Mouse (Mus musculus) kidney, embryonic 16.5 days (tissue): ENCODE results near the gene Bach2. TPM values are rescaled to one million over a fixed set of nuclear protein-coding genes. Genes with fewer than 3 reads are reported as not detected.

Source experiments
- ATAC-seq: fragments of 200-750 bp; cut with Nextera tagmentation; 2 replicates; pipeline ENCODE4 v1.8.0; 2017; ENCODE audit warnings: moderate TSS enrichment; ENCODE audit not compliant: low FRiP score, low TSS enrichment
- H3K27ac ChIP-seq: fragments of 300-500 bp; sonication (generic); 2 replicates; pipeline ENCODE4 v1.5.1; 2014; ENCODE audit warnings: low read length
- H3K27me3 ChIP-seq: fragments of 300-500 bp; sonication (generic); 2 replicates; pipeline ENCODE4 v1.6.1; 2014; ENCODE audit warnings: low read length, control low read depth, mixed read lengths; ENCODE audit not compliant: insufficient read depth
- H3K36me3 ChIP-seq: fragments of 300-500 bp; sonication (generic); 2 replicates; pipeline ENCODE4 v1.6.1; 2014; ENCODE audit warnings: low read length, control low read depth, mixed read lengths; ENCODE audit not compliant: insufficient read depth
- H3K4me1 ChIP-seq: fragments of 300-500 bp; sonication (generic); 2 replicates; pipeline ENCODE4 v1.6.1; 2014; ENCODE audit warnings: low read length, control low read depth, mixed read lengths; ENCODE audit not compliant: insufficient read depth
- H3K4me2 ChIP-seq: fragments of 300-500 bp; sonication (generic); replicated peaks from 2 replicates; pipeline ENCODE4 v1.6.1; 2014; ENCODE audit warnings: low read depth, low read length
- H3K4me3 ChIP-seq: fragments of 300-500 bp; sonication (generic); 2 replicates; pipeline ENCODE4 v1.5.1; 2014; ENCODE audit warnings: mild to moderate bottlenecking, low read length
- H3K9ac ChIP-seq: fragments of 300-500 bp; sonication (generic); replicated peaks from 2 replicates; pipeline ENCODE4 v1.6.1; 2014; ENCODE audit warnings: low read length
- H3K9me3 ChIP-seq: fragments of 300-500 bp; sonication (generic); 2 replicates; pipeline ENCODE4 v1.6.1; 2016; ENCODE audit warnings: low read length, control low read depth
- WGBS: fragments of 180-500 bp; shearing (Covaris S2); extraction: QIAGEN DNeasy Blood & Tissue Kit; methylation state at CpG from one replicate; pipeline ENCODE4 v1.1.7; 2014; 5-methylcytosine and 5-hydroxymethylcytosine counted together
- polyA plus RNA-seq: library from polyadenylated mRNA; unstranded; fragments of >200 nt; fragmentation: Nextera tagmentation; extraction: Ambion mirVana; gene quantifications from 2 replicates; pipeline ENCODE4 v1.2.1, GENCODE M21; 2015

The Bach2 gene
- polyA plus RNA-seq, 1 experiment from 2014 or later, result 7.9 TPM

DNA sequence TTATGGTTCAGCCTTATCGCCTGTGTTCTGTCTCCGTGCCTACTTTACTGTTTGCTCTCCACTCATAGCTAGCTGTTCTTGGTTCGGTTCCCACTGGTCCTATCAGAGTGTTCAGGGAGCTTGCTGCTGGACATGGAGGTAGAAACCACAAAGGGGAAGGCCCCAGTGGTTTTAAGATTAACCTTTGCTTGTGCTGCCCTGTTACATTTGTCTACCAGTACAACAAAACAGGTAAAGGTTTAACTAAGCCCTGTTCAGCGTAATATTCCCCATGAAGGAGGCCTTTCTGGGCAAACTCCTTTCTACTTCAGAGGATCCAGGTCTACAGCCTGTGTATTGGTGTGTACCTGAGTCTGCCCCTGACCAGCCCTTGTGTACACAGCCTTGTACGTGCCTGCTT, 164.9 kb downstream of the Bach2 start:
- no peak for ATAC-seq
- 88% methylated on average over 5 of the region's 5 CpGs for WGBS
- Histone ChIP-seq H3K9ac (no peak overlapping the region), H3K36me3 (no peaks in the 10 kb centered on the region), H3K4me1 (0 out of 2 replicates have a peak, but pooled peaks cover 3% of the 10 kb centered on the region), H3K27me3 (no peaks in the 10 kb centered on the region), H3K27ac (no peak overlapping the region), H3K4me2 (no peak overlapping the region), H3K9me3 (no peaks in the 10 kb centered on the region), H3K4me3 (no peak overlapping the region)

DNA sequence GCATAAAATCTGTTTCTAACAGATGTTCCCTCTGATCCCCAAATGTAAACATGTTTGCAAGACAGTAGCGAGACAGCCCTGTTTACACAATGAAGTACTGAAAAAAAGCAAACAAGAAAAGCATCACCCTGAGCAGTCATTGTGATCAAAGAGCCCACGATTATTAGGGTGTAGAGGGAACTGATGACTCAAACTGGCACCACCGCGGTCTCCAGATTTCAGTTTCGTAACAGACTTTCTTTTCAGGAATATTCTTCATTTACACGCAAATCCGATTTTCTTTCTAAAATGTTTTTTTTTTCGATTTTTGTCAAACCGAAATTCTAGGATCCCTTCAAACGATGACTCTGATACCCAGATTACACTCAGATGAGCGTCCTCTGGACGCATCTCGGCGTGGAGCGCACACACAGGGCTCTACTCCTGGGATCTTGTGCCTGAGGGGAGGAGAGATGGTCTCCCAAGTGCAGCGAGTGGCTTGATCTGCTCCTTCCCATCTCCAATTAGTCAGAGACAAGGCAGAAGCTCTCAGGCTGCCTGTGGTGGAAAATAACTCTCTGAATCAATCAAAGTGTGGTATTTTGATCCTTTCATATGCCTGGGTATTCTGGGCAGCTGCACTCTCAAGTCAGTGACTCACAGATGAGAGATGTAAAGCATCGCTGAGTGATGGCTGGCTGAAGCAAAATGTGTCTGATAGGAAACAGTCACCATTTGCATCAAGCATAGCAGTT, 166.7 kb downstream of the Bach2 start:
- no peak for ATAC-seq
- Histone ChIP-seq H3K4me1 (0 out of 2 replicates have a peak, but pooled peaks cover 4% of the 10 kb centered on the region), H3K9ac (no peak overlapping the region), H3K27ac (no peak overlapping the region), H3K9me3 (no peaks in the 10 kb centered on the region), H3K4me2 (no peak overlapping the region), H3K4me3 (no peak overlapping the region), H3K36me3 (no peaks in the 10 kb centered on the region), H3K27me3 (no peaks in the 10 kb centered on the region)
- whole genome bisulfite sequencing, result 81% methylated on average over 17 of the region's 17 CpGs

DNA sequence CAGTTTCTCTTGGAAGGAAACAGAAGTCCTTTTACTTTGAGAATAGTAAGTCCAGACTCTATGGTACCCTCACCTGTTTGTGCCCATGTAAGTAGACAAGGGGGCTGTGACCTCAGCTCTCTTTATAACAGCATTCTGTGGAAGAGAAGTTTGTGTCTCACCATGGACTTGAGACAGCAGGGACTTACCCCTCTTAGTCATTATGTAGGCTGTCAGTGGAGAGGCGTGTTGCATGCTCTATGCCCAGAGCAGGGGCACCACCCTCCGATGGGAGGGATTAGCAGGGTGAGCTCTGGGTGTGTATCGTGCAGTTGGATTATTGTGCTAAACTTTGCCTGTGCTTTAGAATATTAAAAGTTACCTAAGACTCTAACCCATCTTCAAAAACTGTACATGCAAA, 167.4 kb downstream of the Bach2 start:
- no peak overlapping the region for H3K4me3 ChIP-seq
- H3K4me1 ChIP-seq, result 0 out of 2 replicates have a peak, but pooled peaks cover 4% of the 10 kb centered on the region
- H3K27me3 ChIP-seq, result no peaks in the 10 kb centered on the region
- no peak overlapping the region for H3K4me2 ChIP-seq
- no peak overlapping the region for H3K9ac ChIP-seq
- WGBS, result 87% methylated on average over 3 of the region's 3 CpGs
- no peak overlapping the region for H3K27ac ChIP-seq
- H3K9me3 ChIP-seq, result no peaks in the 10 kb centered on the region
- H3K36me3 ChIP-seq, result no peaks in the 10 kb centered on the region
- no peak for ATAC-seq

GRCm38 (mm10) chr4:32408535-32408934, 169.9 kb downstream of the Bach2 start:
- Histone ChIP-seq H3K9me3 (no peaks in the 10 kb centered on the region), H3K27me3 (no peaks in the 10 kb centered on the region), H3K4me2 (no peak overlapping the region), H3K4me3 (no peak overlapping the region), H3K4me1 (0 out of 2 replicates have a peak, but pooled peaks cover 4% of the 10 kb centered on the region), H3K9ac (no peak overlapping the region), H3K27ac (no peak overlapping the region), H3K36me3 (no peaks in the 10 kb centered on the region)
- ATAC-seq, result no peak
- WGBS, result 93% methylated on average over 8 of the region's 8 CpGs

DNA sequence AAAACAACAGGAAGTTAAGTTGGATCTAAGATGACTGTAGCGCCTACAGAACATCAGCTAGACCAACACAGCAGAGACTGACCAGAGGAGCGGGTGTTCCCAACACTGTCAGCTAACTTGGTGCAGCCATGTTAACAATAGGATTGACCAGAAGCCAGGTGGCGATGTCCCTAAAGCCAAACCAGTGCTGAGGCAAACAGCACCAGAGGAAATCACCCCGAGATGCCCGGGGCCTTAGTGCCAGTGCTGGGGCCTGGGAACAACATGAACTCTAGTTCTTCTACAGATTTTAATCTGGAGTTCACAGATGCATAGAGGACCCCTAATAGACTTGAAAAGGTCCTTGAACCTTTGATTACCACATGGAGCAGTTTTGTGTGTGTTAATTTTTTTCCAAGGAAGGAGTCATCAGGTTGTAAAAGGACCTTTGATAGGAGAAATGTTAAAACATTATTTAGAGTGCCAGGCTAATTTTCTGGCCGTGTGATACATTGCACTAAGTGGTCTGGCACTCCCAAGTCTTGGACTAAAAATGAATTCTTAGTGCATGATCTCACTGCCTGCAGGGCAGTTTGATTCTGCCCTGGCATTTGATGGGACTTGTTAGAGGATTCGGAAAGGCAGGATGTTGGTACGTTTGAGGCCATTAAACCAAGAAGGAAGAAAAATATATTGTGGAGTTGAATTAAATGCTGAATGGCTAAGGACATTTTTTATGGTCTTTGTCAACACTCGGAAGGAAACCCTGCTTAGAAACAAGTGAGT, 170.7 kb downstream of the Bach2 start:
- no peak for ATAC-seq
- no peak overlapping the region for H3K9ac ChIP-seq
- H3K36me3 ChIP-seq, result no peaks in the 10 kb centered on the region
- no peak overlapping the region for H3K4me3 ChIP-seq
- H3K9me3 ChIP-seq, result no peaks in the 10 kb centered on the region
- H3K4me1 ChIP-seq, result 0 out of 2 replicates have a peak, but pooled peaks cover 4% of the 10 kb centered on the region
- H3K27ac ChIP-seq, result no peak overlapping the region
- no peaks in the 10 kb centered on the region for H3K27me3 ChIP-seq
- 68% methylated on average over 9 of the region's 9 CpGs for WGBS
- H3K4me2 ChIP-seq, result no peak overlapping the region

DNA sequence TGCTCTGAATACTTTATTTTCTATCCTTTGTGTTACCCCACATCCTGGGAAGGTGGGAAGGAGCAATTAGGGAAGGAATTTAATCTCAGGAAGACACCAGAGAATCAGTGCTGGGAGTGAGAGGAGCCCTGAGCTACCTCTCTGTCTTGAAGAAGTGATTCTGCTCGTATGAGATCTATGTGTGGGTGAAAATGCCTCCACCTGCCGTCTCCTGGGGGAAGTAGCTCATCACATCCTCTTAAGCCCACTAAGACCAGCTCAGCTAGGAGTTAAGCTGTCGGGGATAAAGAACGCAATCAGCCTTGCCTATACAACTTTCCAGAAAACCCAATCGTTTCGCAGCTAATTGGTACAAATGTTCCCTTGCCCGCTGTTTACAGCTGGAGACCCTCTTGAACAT, 174.5 kb downstream of the Bach2 start:
- 78% methylated on average over 7 of the region's 7 CpGs for WGBS
- ATAC-seq, result no peak
- Histone ChIP-seq H3K9ac (no peak overlapping the region), H3K9me3 (no peaks in the 10 kb centered on the region), H3K36me3 (no peaks in the 10 kb centered on the region), H3K27me3 (no peaks in the 10 kb centered on the region), H3K4me3 (no peak overlapping the region), H3K4me1 (0 out of 2 replicates have a peak, but pooled peaks cover 4% of the 10 kb centered on the region), H3K4me2 (no peak overlapping the region), H3K27ac (no peak overlapping the region)

GRCm38 (mm10) chr4:32413505-32413904, 174.9 kb downstream of the Bach2 start:
- Histone ChIP-seq H3K4me1 (0 out of 2 replicates have a peak, but pooled peaks cover 4% of the 10 kb centered on the region), H3K27ac (no peak overlapping the region), H3K4me3 (no peak overlapping the region), H3K27me3 (no peaks in the 10 kb centered on the region), H3K9me3 (no peaks in the 10 kb centered on the region), H3K4me2 (no peak overlapping the region), H3K9ac (no peak overlapping the region), H3K36me3 (no peaks in the 10 kb centered on the region)
- 76% methylated on average over 9 of the region's 9 CpGs for WGBS
- no peak for ATAC-seq

- H3K9me3 ChIP-seq, result no peaks in the 10 kb centered on the region
- WGBS, result 76% methylated on average over 7 of the region's 7 CpGs
- no peaks in the 10 kb centered on the region for H3K36me3 ChIP-seq
- H3K4me3 ChIP-seq, result no peak overlapping the region
- H3K27me3 ChIP-seq, result no peaks in the 10 kb centered on the region
- no peak overlapping the region for H3K27ac ChIP-seq
- H3K4me1 ChIP-seq, result no peaks in the 10 kb centered on the region
- H3K9ac ChIP-seq, result no peak overlapping the region
- H3K4me2 ChIP-seq, result no peak overlapping the region
- ATAC-seq, result no peak
Measured at GRCm38 (mm10) chr4:32414959-32415358, 176.4 kb downstream of the Bach2 start.

- H3K4me3 ChIP-seq, result no peak overlapping the region
- no peak for ATAC-seq
- no peak overlapping the region for H3K4me2 ChIP-seq
- no peak overlapping the region for H3K9ac ChIP-seq
- no peaks in the 10 kb centered on the region for H3K4me1 ChIP-seq
- no peaks in the 10 kb centered on the region for H3K27me3 ChIP-seq
- no peaks in the 10 kb centered on the region for H3K36me3 ChIP-seq
- WGBS, result 84% methylated on average over 8 of the region's 8 CpGs
- H3K27ac ChIP-seq, result no peak overlapping the region
- H3K9me3 ChIP-seq, result no peaks in the 10 kb centered on the region
Measured at GRCm38 (mm10) chr4:32417939-32418338, 179.3 kb downstream of the Bach2 start.

DNA sequence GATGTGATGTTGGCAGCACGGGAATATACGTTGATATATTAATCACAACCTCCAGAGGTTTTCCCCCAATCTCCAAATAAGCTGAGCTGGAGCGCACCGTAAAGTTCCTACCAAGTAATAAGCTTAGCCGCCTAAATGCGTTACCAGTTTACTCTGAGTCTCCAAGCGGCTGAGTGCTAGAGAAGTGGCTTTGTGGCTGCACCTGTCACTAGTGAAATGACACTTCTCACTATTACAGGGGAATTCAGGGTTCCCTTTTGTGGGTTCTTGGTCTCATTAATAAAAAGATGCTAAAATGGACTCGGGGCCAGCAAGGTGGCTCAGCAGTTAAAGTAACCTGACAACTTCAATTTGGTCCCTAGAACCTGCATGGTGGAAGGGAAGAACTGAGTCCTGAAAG, 183.0 kb downstream of the Bach2 start:
- no peaks in the 10 kb centered on the region for H3K4me1 ChIP-seq
- H3K36me3 ChIP-seq, result no peaks in the 10 kb centered on the region
- no peaks in the 10 kb centered on the region for H3K9me3 ChIP-seq
- H3K27ac ChIP-seq, result no peak overlapping the region
- H3K9ac ChIP-seq, result no peak overlapping the region
- H3K4me3 ChIP-seq, result no peak overlapping the region
- ATAC-seq, result no peak
- 92% methylated on average over 8 of the region's 8 CpGs for WGBS
- no peak overlapping the region for H3K4me2 ChIP-seq
- no peaks in the 10 kb centered on the region for H3K27me3 ChIP-seq
